Comparison of ENCODE assay signal across 8 mouse cellular contexts in genomic region chr8:111337311-111337889, GRCm38 (mm10). TPM values are rescaled to one million over a fixed set of nuclear protein-coding genes. Genes with fewer than 3 reads are reported as not detected.
A peak's percentile ranks its signal among the peaks of the same experiment; 100 is the strongest.
DNase-seq lines count a peak whose midpoint lies in the region; ATAC-seq and TF ChIP-seq lines count a peak whose summit lies in the region.

No protein-coding gene starts in this region.

- peaks cover 9% of the 10 kb centered on the region for H3K27me3 ChIP-seq in hindbrain, embryonic 16.5 days (replicated peaks; ENCODE audit: control insufficient read depth, insufficient read depth, low read length)
- H3K27me3 ChIP-seq in lung, embryonic 15.5 days: no peaks in the 10 kb centered on the region
- H3K27me3 ChIP-seq in stomach, embryonic 14.5 days (ENCODE audit: control insufficient read depth, insufficient read depth, low read length): no peaks in the 10 kb centered on the region

- H3K4me2 ChIP-seq in hindbrain, embryonic 16.5 days (ENCODE audit: low read length): peak overlapping the region; percentile 57
- peak overlapping the region; percentile 86 for H3K4me2 ChIP-seq in lung, embryonic 15.5 days
- peak overlapping the region; percentile 86 for H3K4me2 ChIP-seq in stomach, embryonic 14.5 days (replicated peaks; ENCODE audit: low read depth, low read length)

- TF ChIP-seq POLR2A in embryonic fibroblast, embryonic 13.5 days (IDR thresholded peaks at IDR 0.05; ENCODE audit: low read depth, low read length): no peak

- no peak for ATAC-seq in hindbrain, embryonic 16.5 days
- ATAC-seq in lung, embryonic 15.5 days (ENCODE audit: borderline replicate concordance, extremely low read depth, low FRiP score, low TSS enrichment): no peak
- ATAC-seq in stomach, embryonic 14.5 days (ENCODE audit: insufficient number of reproducible peaks, insufficient read depth, low FRiP score, low read depth): no peak

- H3K36me3 ChIP-seq in hindbrain, embryonic 16.5 days (ENCODE audit: control insufficient read depth, insufficient read depth, low read length): no peaks in the 10 kb centered on the region
- H3K36me3 ChIP-seq in lung, embryonic 15.5 days: no peaks in the 10 kb centered on the region
- H3K36me3 ChIP-seq in stomach, embryonic 14.5 days (ENCODE audit: control insufficient read depth, insufficient read depth, low read length): no peaks in the 10 kb centered on the region

- peak; percentile 22 for DNase-seq in kidney, adult 9 months
- no peak for DNase-seq in kidney, postnatal 10 days
- no peak for DNase-seq in gastrocnemius, adult 8-10 months (ENCODE audit: low spot score in 2 of 2)
- no peak for DNase-seq in gastrocnemius, postnatal 10 days

- TF ChIP-seq CTCF in embryonic fibroblast, embryonic 13.5 days (IDR thresholded peaks at IDR 0.05; ENCODE audit: borderline replicate concordance, insufficient read depth, low read length): no peak

- peak overlapping the region; percentile 43 for H3K27ac ChIP-seq in embryonic fibroblast, embryonic 13.5 days (ENCODE audit: insufficient read depth, low read length)
- no peak overlapping the region for H3K27ac ChIP-seq in hindbrain, embryonic 16.5 days (ENCODE audit: low read depth, low read length)
- 0 out of 2 replicates have a peak overlapping the region, but pooled peaks have one; percentile 27 for H3K27ac ChIP-seq in lung, embryonic 15.5 days
- no peak overlapping the region for H3K27ac ChIP-seq in stomach, embryonic 14.5 days (ENCODE audit: low read length)

- H3K9me3 ChIP-seq in hindbrain, embryonic 16.5 days (ENCODE audit: control insufficient read depth, low read length): no peaks in the 10 kb centered on the region
- no peaks in the 10 kb centered on the region for H3K9me3 ChIP-seq in lung, embryonic 15.5 days
- H3K9me3 ChIP-seq in stomach, embryonic 14.5 days (ENCODE audit: control insufficient read depth, low read depth, low read length): no peaks in the 10 kb centered on the region

- H3K4me1 ChIP-seq in embryonic fibroblast, embryonic 13.5 days (ENCODE audit: control insufficient read depth, insufficient read depth, low read length): 0 out of 2 replicates have a peak, but pooled peaks cover 2% of the 10 kb centered on the region
- H3K4me1 ChIP-seq in hindbrain, embryonic 16.5 days (ENCODE audit: control insufficient read depth, insufficient read depth, low read depth, low read length): no peaks in the 10 kb centered on the region
- 0 out of 2 replicates have a peak, but pooled peaks cover 12% of the 10 kb centered on the region for H3K4me1 ChIP-seq in lung, embryonic 15.5 days
- peaks cover 4% of the 10 kb centered on the region; the same call in 1 of the 2 replicates for H3K4me1 ChIP-seq in stomach, embryonic 14.5 days (ENCODE audit: control insufficient read depth, insufficient read depth, low read length)

- peak overlapping the region; percentile 80 for H3K4me3 ChIP-seq in embryonic fibroblast, embryonic 13.5 days (ENCODE audit: insufficient read depth, low read length)
- peak overlapping the region; percentile 37 for H3K4me3 ChIP-seq in hindbrain, embryonic 16.5 days (ENCODE audit: low read length)
- peak overlapping the region; percentile 48 for H3K4me3 ChIP-seq in lung, embryonic 15.5 days
- peak overlapping the region; percentile 42 for H3K4me3 ChIP-seq in stomach, embryonic 14.5 days (ENCODE audit: low read depth, low read length)

- peak overlapping the region; percentile 8 for H3K9ac ChIP-seq in hindbrain, embryonic 16.5 days (ENCODE audit: low read depth, low read length)
- H3K9ac ChIP-seq in lung, embryonic 15.5 days: peak overlapping the region; percentile 36
- no peak overlapping the region; the same call in 1 of the 2 replicates for H3K9ac ChIP-seq in stomach, embryonic 14.5 days (replicated peaks; ENCODE audit: low read depth, low read length)

- 33% methylated on average over 17 of the region's 17 CpGs for WGBS in hindbrain, embryonic 16.5 days
- WGBS in lung, embryonic 15.5 days: 20% methylated on average over 17 of the region's 17 CpGs
- 29% methylated on average over 17 of the region's 17 CpGs for WGBS in stomach, embryonic 14.5 days

RNA-seq across cellular contexts. Expression of gene Mlkl, which starts 0.6 kb away (rescaled TPM):
- 30.0 and 33.9 TPM in 2 replicates for polyA plus RNA-seq in embryonic fibroblast, embryonic 13.5 days (2011; ENCODE audit: insufficient read length, low read depth, missing spikeins)
- 0.35 and 0.50 TPM in 2 replicates for polyA plus RNA-seq in hindbrain, embryonic 16.5 days (2015; fragmentation: Nextera tagmentation; extraction: Ambion mirVana)
- polyA plus RNA-seq in lung, embryonic 15.5 days (2015; fragmentation: Nextera tagmentation; extraction: Ambion mirVana): 4.3 and 5.2 TPM in 2 replicates
- polyA plus RNA-seq in stomach, embryonic 14.5 days (2014; fragmentation: Nextera tagmentation; extraction: Ambion mirVana): 0.74 and 1.8 TPM in 2 replicates
- 1 to 10 TPM in 1 of 4 experiments, under 1 TPM in 3; 0.29 to 1.6 (median 0.76) TPM for total RNA-seq in gastrocnemius, adult 8-10 months (2022)
- 1 to 10 TPM; 1.1 to 2.6 TPM for total RNA-seq in gastrocnemius, postnatal 10 days (2021)

RNA-seq across cellular contexts. Expression of gene Rfwd3, which starts 37.4 kb away (rescaled TPM):
- 30.5 and 35.3 TPM in 2 replicates for polyA plus RNA-seq in embryonic fibroblast, embryonic 13.5 days (2011; ENCODE audit: insufficient read length, low read depth, missing spikeins)
- 21.7 and 26.6 TPM in 2 replicates for polyA plus RNA-seq in hindbrain, embryonic 16.5 days (2015; fragmentation: Nextera tagmentation; extraction: Ambion mirVana)
- 62.8 and 68.1 TPM in 2 replicates for polyA plus RNA-seq in lung, embryonic 15.5 days (2015; fragmentation: Nextera tagmentation; extraction: Ambion mirVana)
- 54.7 and 55.8 TPM in 2 replicates for polyA plus RNA-seq in stomach, embryonic 14.5 days (2014; fragmentation: Nextera tagmentation; extraction: Ambion mirVana)
- 1 to 10 TPM; 4.1 to 4.7 (median 4.2) TPM for total RNA-seq in gastrocnemius, adult 8-10 months (2022)
- 10 to 100 TPM in 1 of 2 experiments, 1 to 10 TPM in 1; 9.0 to 11.7 TPM for total RNA-seq in gastrocnemius, postnatal 10 days (2021)

RNA-seq across cellular contexts. Expression of gene Fa2h, which starts 56.2 kb away (rescaled TPM):
- not detected in 2 replicates for polyA plus RNA-seq in embryonic fibroblast, embryonic 13.5 days (2011; ENCODE audit: insufficient read length, low read depth, missing spikeins)
- polyA plus RNA-seq in hindbrain, embryonic 16.5 days (2015; fragmentation: Nextera tagmentation; extraction: Ambion mirVana): 0.85 and 1.5 TPM in 2 replicates
- 0.17 and 0.39 TPM in 2 replicates for polyA plus RNA-seq in lung, embryonic 15.5 days (2015; fragmentation: Nextera tagmentation; extraction: Ambion mirVana)
- polyA plus RNA-seq in stomach, embryonic 14.5 days (2014; fragmentation: Nextera tagmentation; extraction: Ambion mirVana): 4.9 and 5.8 TPM in 2 replicates
- total RNA-seq in gastrocnemius, adult 8-10 months (2022): under 1 TPM; 0.17 to 0.58 (median 0.29) TPM
- 1 to 10 TPM; 4.6 to 6.1 TPM for total RNA-seq in gastrocnemius, postnatal 10 days (2021)

Comparison
In these comparisons a context has a peak if more than half of its experiments do, and no peak if none do; other contexts are left out.
1. H3K27ac ChIP-seq: peak in embryonic fibroblast, embryonic 13.5 days (single experiment) and lung, embryonic 15.5 days (single experiment); none in hindbrain, embryonic 16.5 days (single experiment) and stomach, embryonic 14.5 days (single experiment).
2. Peak in every context shown above with its lines, with median percentiles within 50 percentile points of each other: H3K4me3 ChIP-seq and H3K4me2 ChIP-seq.